Mouse (Mus musculus) C2C12 (cell line): ENCODE data around the gene Slc6a11. TPM values are rescaled to one million over a fixed set of nuclear protein-coding genes. Genes with fewer than 3 reads are reported as not detected.

ENCODE experiments used
- H3K27me3 ChIP-seq: one replicate; pipeline ENCODE4 v1.6.1; 2011; ENCODE audit not compliant: control insufficient read depth, insufficient read depth, insufficient read length
- H3K36me3 ChIP-seq: one replicate; pipeline ENCODE4 v1.6.1; 2011; ENCODE audit not compliant: control insufficient read depth, insufficient read depth
- H3K4me3 ChIP-seq: one replicate; pipeline ENCODE4 v1.5.1; 2011; ENCODE audit warnings: mild to moderate bottlenecking, control low read depth; ENCODE audit not compliant: poor library complexity, insufficient read depth, severe bottlenecking
- H3K79me2 ChIP-seq: one replicate; pipeline ENCODE4 v1.6.1; 2011; ENCODE audit not compliant: control insufficient read depth, insufficient read depth
- H3K79me3 ChIP-seq: one replicate; pipeline ENCODE4 v1.6.1; 2011; ENCODE audit warnings: low read depth, control low read depth
- H3ac ChIP-seq: one replicate; pipeline ENCODE3; 2011; ENCODE audit warnings: low read depth; ENCODE audit not compliant: control insufficient read depth, insufficient read length
- CEBPB ChIP-seq: IDR thresholded peaks from one replicate; pipeline ENCODE4 v1.6.1; 2011; ENCODE audit warnings: low read depth, mild to moderate bottlenecking, control low read depth, moderate library complexity
- CTCF ChIP-seq: IDR thresholded peaks from one replicate; pipeline ENCODE4 v1.5.1; 2011; ENCODE audit not compliant: control insufficient read depth, insufficient read depth, insufficient read length
- FOSL1 ChIP-seq: IDR thresholded peaks from one replicate; pipeline ENCODE4 v1.8.0; 2011; ENCODE audit warnings: mild to moderate bottlenecking, low read length; ENCODE audit not compliant: poor library complexity, insufficient read depth, severe bottlenecking
- MAX ChIP-seq: IDR thresholded peaks from one replicate; pipeline ENCODE4 v1.6.1; 2011; ENCODE audit warnings: mild to moderate bottlenecking, control low read depth
- MYOD1 ChIP-seq: IDR thresholded peaks from one replicate; pipeline ENCODE4 v1.6.1; 2011; ENCODE audit warnings: low read depth; ENCODE audit not compliant: control insufficient read depth, insufficient read length
- MYOG ChIP-seq: IDR thresholded peaks from one replicate; pipeline ENCODE4 v1.6.1; 2011; ENCODE audit not compliant: control insufficient read depth, insufficient read length; ENCODE audit errors: extremely low read depth
- USF1 ChIP-seq: IDR thresholded peaks from one replicate; pipeline ENCODE4 v1.6.1; 2011; ENCODE audit warnings: low read depth, mild to moderate bottlenecking, control low read depth, moderate library complexity
- polyA plus RNA-seq: library from polyadenylated mRNA; unstranded; fragments of >200 nt; fragmentation: generic; extraction: Trizol; gene quantifications from one replicate; pipeline ENCODE4 v1.2.1, GENCODE M21; 2012; ENCODE audit warnings: missing spikeins

Gene Slc6a11
- polyA plus RNA-seq, 1 experiment = not detected

DNA sequence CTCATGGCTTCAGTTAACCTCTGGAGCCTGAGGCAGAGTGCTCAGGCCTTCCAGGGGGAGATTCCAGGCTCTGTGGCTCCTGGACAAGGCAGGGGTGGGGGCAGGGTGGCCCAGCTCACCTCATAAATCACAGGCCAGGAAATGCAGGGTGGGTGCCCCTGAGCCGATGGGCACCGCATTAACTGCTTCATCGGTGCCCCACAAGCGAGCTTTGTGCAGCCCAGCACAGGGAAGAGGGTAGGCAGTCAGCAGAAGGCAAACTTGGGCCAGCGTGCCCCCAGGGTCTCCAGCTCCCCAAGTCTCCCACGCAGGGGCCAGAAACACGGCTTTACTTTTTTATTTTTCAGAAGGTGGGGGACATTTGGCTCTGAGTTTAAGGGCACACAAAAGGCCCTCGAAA, 29.1 kb upstream of the Slc6a11 start:
- H3K79me2 ChIP-seq = no peaks in the 10 kb centered on the region
- H3K27me3 ChIP-seq = peaks cover 67% of the 10 kb centered on the region
- H3K4me3 ChIP-seq = no peak overlapping the region
- TF ChIP-seq MAX (no peak), MYOG (no peak)
- H3ac ChIP-seq = no peak overlapping the region
- H3K79me3 ChIP-seq = no peaks in the 10 kb centered on the region
- no peaks in the 10 kb centered on the region for H3K36me3 ChIP-seq

DNA sequence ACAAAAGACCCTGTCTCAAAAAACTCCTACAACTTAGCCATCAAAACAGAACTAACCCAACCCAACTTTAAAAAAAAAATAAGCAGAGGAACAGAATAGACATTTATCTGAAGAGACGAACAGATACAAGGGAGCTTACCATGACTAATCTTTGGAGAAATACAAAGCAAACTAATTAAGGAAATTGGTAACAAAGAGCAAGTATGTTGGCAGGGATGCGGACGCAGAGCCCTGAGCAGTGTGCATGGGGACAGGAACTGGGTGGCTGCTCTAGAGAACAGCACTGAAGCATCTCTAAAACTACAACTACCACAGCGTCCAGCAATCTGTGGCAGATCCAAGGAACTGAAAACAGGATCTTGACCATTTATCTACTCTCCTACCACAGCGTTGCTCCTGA, 11.5 kb upstream of the Slc6a11 start:
- Histone ChIP-seq H3K79me2 (no peaks in the 10 kb centered on the region), H3K79me3 (no peaks in the 10 kb centered on the region), H3K36me3 (no peaks in the 10 kb centered on the region), H3K27me3 (no peaks in the 10 kb centered on the region), H3ac (no peak overlapping the region), H3K4me3 (no peak overlapping the region)
- no peak for TF ChIP-seq USF1
- no peak for TF ChIP-seq FOSL1
- TF ChIP-seq MAX = no peak
- no peak for TF ChIP-seq CEBPB
- TF ChIP-seq MYOG = no peak
- TF ChIP-seq CTCF = no peak
- no peak for TF ChIP-seq MYOD1

- no peaks in the 10 kb centered on the region for H3K79me2 ChIP-seq
- no peak overlapping the region for H3K4me3 ChIP-seq
- H3ac ChIP-seq = no peak overlapping the region
- TF ChIP-seq USF1 (no peak), MYOD1 (no peak), CEBPB (no peak), MAX (no peak)
- H3K79me3 ChIP-seq = no peaks in the 10 kb centered on the region
- peaks cover 15% of the 10 kb centered on the region for H3K27me3 ChIP-seq
- no peaks in the 10 kb centered on the region for H3K36me3 ChIP-seq
Observed at GRCm38 (mm10) chr6:114125530-114125929, 5.5 kb upstream of the Slc6a11 start.

- Histone ChIP-seq H3K36me3 (no peaks in the 10 kb centered on the region), H3K27me3 (peaks cover 43% of the 10 kb centered on the region), H3K79me2 (no peaks in the 10 kb centered on the region), H3ac (no peak overlapping the region), H3K4me3 (no peak overlapping the region), H3K79me3 (no peaks in the 10 kb centered on the region)
- TF ChIP-seq FOSL1 (no peak), MAX (no peak), CEBPB (no peak), USF1 (no peak), CTCF (no peak)
Observed at GRCm38 (mm10) chr6:114132472-114132871, 1.4 kb downstream of the Slc6a11 start.

DNA sequence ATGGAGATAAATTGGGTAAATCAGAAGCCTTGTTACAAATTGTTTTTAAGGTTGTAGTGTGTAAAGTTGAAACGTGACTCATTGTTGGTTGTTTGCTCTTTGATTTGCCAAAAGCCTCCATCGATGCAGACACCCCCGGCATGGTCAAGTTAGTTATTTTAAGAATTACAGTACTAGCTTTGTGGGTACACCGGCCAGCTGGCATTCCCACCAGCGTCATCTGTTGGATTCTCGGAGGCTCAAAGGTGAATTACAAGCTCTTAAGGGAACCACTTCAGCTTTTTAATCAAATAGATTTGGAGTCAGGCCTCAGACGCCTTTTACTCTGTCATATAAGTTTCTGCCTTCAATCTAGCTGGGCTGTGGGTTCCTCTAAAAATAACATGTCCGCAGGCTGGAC, 1.9 kb downstream of the Slc6a11 start:
- H3K27me3 ChIP-seq = peaks cover 43% of the 10 kb centered on the region
- H3K4me3 ChIP-seq = no peak overlapping the region
- TF ChIP-seq CTCF (no peak), MAX (no peak), FOSL1 (no peak), MYOG (no peak), CEBPB (no peak), MYOD1 (no peak), USF1 (no peak)
- no peaks in the 10 kb centered on the region for H3K79me3 ChIP-seq
- H3K79me2 ChIP-seq = no peaks in the 10 kb centered on the region
- H3ac ChIP-seq = no peak overlapping the region
- H3K36me3 ChIP-seq = no peaks in the 10 kb centered on the region

GRCm38 (mm10) chr6:114138970-114139369, 7.9 kb downstream of the Slc6a11 start:
- Histone ChIP-seq H3K79me3 (no peaks in the 10 kb centered on the region), H3K27me3 (peaks cover 22% of the 10 kb centered on the region), H3K4me3 (no peak overlapping the region), H3K36me3 (no peaks in the 10 kb centered on the region), H3ac (no peak overlapping the region), H3K79me2 (no peaks in the 10 kb centered on the region)
- TF ChIP-seq USF1 = no peak
- TF ChIP-seq MAX = no peak
- TF ChIP-seq MYOD1 = no peak
- TF ChIP-seq FOSL1 = no peak
- TF ChIP-seq MYOG = no peak
- no peak for TF ChIP-seq CEBPB
- TF ChIP-seq CTCF = no peak
